26 mouse cellular contexts compared by ENCODE assay signal in genomic region chr15:9750966-9751365, GRCm38 (mm10). TPM values are rescaled to one million over a fixed set of nuclear protein-coding genes. Genes with fewer than 3 reads are reported as not detected.
DNase-seq lines count a peak whose midpoint lies in the region; ATAC-seq and TF ChIP-seq lines count a peak whose summit lies in the region.
"Had no signal": no experiment of that assay in that cellular context is flagged by ENCODE, and none has a peak within 500 bp of the region (broad histone marks: within the 10 kb centered on the region; RNA-seq: fewer than 3 reads in every experiment).

No protein-coding gene starts in this region.

- no peak for TF ChIP-seq CTCF in left cerebral cortex, adult 2 months (IDR thresholded peaks at IDR 0.05)

- DNase-seq in lung, postnatal 36 days: peak; percentile 26
- DNase-seq in lung, postnatal 14 days: no peak
- peak; percentile 81 for DNase-seq in gonadal fat pad, adult 2 months (ENCODE audit: low read depth)
- DNase-seq in left cerebral cortex, adult 8-10 months (ENCODE audit: low spot score in 2 of 2): no peak
- no peak for DNase-seq in left cerebral cortex, adult 2 months (ENCODE audit: extremely low spot score in 1 of 2, low spot score in 2 of 2)
- DNase-seq: adrenal gland, adult 8-10 months; adrenal gland, postnatal 25 days; cerebellum, adult 11-12 months; cerebellum, adult 8-10 months; cerebellum, postnatal 10 days; cerebellum, postnatal 36 days; embryo, embryonic 11 days; gastrocnemius, postnatal 25 days; heart, adult 11 months; heart, postnatal 10 days; heart, postnatal 36 days had no signal

- no peak overlapping the region for H3K27ac ChIP-seq in left cerebral cortex, adult 2 months
- H3K27ac ChIP-seq: forebrain, embryonic 15.5 days; heart, embryonic 15.5 days; hindbrain, embryonic 10.5 days; hindbrain, embryonic 13.5 days; intestine, embryonic 15.5 days had no signal

- H3K4me3 ChIP-seq in left cerebral cortex, adult 2 months: no peak overlapping the region
- H3K4me3 ChIP-seq: forebrain, embryonic 15.5 days; heart, embryonic 15.5 days; hindbrain, embryonic 10.5 days; hindbrain, embryonic 13.5 days; intestine, embryonic 15.5 days had no signal

- intact Hi-C loops in left cerebral cortex, adult 2 months (cut with DNase I): no loop called here

- ATAC-seq in megakaryocyte progenitor cell, adult 5-6 weeks (replicated peaks; ENCODE audit: poor library complexity): peak; percentile 29; the same call in 1 of the 2 replicates
- ATAC-seq: CD4-positive, CD25-positive, alpha-beta regulatory T cell, adult 4 months; forebrain, embryonic 15.5 days; hindbrain, embryonic 16.5 days; intestine, embryonic 15.5 days had no signal

RNA-seq across cellular contexts. Expression of gene Spef2, which starts 2.3 kb away (rescaled TPM):
- 0.27 and 0.38 TPM in 2 replicates for polyA plus RNA-seq in gonadal fat pad, adult 2 months (2012; rRNA removed)
- total RNA-seq in megakaryocyte progenitor cell, adult 5-6 weeks (2015): 0.32 and 1.0 TPM in 2 replicates
- 0.12 and 0.37 TPM in 2 replicates for total RNA-seq in megakaryocyte progenitor cell, adult 5-6 weeks (2017)
- 1 to 10 TPM; 1.5 to 1.9 (median 1.6) TPM for total RNA-seq in left cerebral cortex, adult 8-10 months (2022)
- under 1 TPM; 0.68 to 0.72 TPM for total RNA-seq in left cerebral cortex, adult 2 months (2021)
- total RNA-seq: gastrocnemius, adult 8-10 months had no signal
- polyA plus RNA-seq: C2C12 had no signal

Comparison
In these comparisons a context has a peak if more than half of its experiments do, and no peak if none do; other contexts are left out.
1. DNase-seq: peak in lung, postnatal 36 days (single experiment) and gonadal fat pad, adult 2 months (single experiment); none in lung, postnatal 14 days (single experiment), left cerebral cortex, adult 8-10 months (0 of 2) and left cerebral cortex, adult 2 months (0 of 2).